Mouse (Mus musculus) midbrain, embryonic 13.5 days (tissue): ENCODE data around the gene Trpc1. TPM values are rescaled to one million over a fixed set of nuclear protein-coding genes. Genes with fewer than 3 reads are reported as not detected.
A peak's percentile ranks its signal among the peaks of the same experiment; 100 is the strongest.

Experiments
- ATAC-seq: fragments of 200-750 bp; cut with Nextera tagmentation; 2 replicates; pipeline ENCODE4 v1.8.0; 2017; ENCODE audit warnings: mild to moderate bottlenecking, moderate TSS enrichment, moderate library complexity
- H3K27ac ChIP-seq: fragments of 300-500 bp; sonication (generic); 2 replicates; pipeline ENCODE4 v1.5.1; 2015; ENCODE audit warnings: inconsistent platforms, mild to moderate bottlenecking, moderate library complexity
- H3K27me3 ChIP-seq: fragments of 300-500 bp; sonication (generic); 2 replicates; pipeline ENCODE4 v1.6.1; 2015; ENCODE audit warnings: mild to moderate bottlenecking, inconsistent platforms
- H3K36me3 ChIP-seq: fragments of 300-500 bp; sonication (generic); 2 replicates; pipeline ENCODE4 v1.6.1; 2015; ENCODE audit warnings: mild to moderate bottlenecking, inconsistent platforms
- H3K4me1 ChIP-seq: fragments of 300-500 bp; sonication (generic); replicated peaks from 2 replicates; pipeline ENCODE4 v1.6.1; 2015; ENCODE audit warnings: inconsistent platforms
- H3K4me2 ChIP-seq: fragments of 300-500 bp; sonication (generic); replicated peaks from 2 replicates; pipeline ENCODE4 v1.6.1; 2015; ENCODE audit warnings: moderate library complexity, mild to moderate bottlenecking, inconsistent platforms
- H3K4me3 ChIP-seq: fragments of 300-500 bp; sonication (generic); replicated peaks from 2 replicates; pipeline ENCODE4 v1.5.1; 2015; ENCODE audit warnings: mild to moderate bottlenecking, inconsistent platforms
- H3K9ac ChIP-seq: fragments of 300-500 bp; sonication (generic); replicated peaks from 2 replicates; pipeline ENCODE4 v1.6.1; 2015; ENCODE audit warnings: mild to moderate bottlenecking, inconsistent platforms
- H3K9me3 ChIP-seq: fragments of 300-500 bp; sonication (generic); 2 replicates; pipeline ENCODE4 v1.6.1; 2016; ENCODE audit warnings: mild to moderate bottlenecking, inconsistent platforms
- WGBS: fragments of 180-500 bp; shearing (Covaris S2); methylation state at CpG from one replicate; pipeline ENCODE4 v1.1.7; 2015; 5-methylcytosine and 5-hydroxymethylcytosine counted together
- polyA plus RNA-seq: library from polyadenylated mRNA; unstranded; fragments of >200 nt; fragmentation: Nextera tagmentation; extraction: Ambion mirVana; gene quantifications from 2 replicates; pipeline ENCODE4 v1.2.1, GENCODE M21; 2015

Gene Trpc1
- polyA plus RNA-seq: 3.8 and 4.8 TPM in 2 replicates

DNA sequence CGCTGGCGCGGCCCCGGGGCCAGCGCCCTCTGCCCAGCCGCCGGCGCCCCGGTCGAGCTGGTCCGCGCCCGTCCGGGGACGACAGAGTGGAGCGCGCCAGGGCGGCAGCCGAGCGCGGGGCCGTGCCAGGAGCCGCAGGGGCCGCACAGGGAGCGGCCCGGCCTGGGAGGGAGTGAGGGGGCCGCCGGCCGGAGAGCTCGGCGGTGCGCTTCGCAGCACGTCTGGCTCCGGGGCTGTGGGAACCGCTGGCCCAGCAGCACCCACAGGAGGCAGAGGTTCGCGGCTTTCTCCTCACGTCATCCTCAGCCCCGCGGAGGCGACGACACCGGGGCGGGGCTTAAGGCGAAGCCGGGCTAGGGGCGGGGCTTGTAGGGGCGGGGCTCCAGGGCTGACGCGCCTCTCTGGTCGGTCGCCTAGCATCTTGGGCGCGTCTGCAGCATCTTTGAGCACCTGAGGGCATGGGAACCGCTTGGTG, at the start of gene Trpc1:
Gene Trpc1, minus strand, starts transcription at position 339 of the 475 bp plus-strand sequence.
- Histone ChIP-seq H3K27ac (peak within 1 kb of the TSS; percentile 31), H3K4me2 (peak within 1 kb of the TSS; percentile 83), H3K4me1 (peaks cover 20% of the 10 kb centered on the region), H3K36me3 (no peaks in the 10 kb centered on the region), H3K9ac (peak within 1 kb of the TSS; percentile 87), H3K9me3 (no peaks in the 10 kb centered on the region), H3K27me3 (peaks cover 10% of the 10 kb centered on the region), H3K4me3 (peak within 1 kb of the TSS; percentile 91)
- 1% methylated on average over 47 of the region's 56 CpGs for WGBS
- peak; percentile 97 for ATAC-seq

DNA sequence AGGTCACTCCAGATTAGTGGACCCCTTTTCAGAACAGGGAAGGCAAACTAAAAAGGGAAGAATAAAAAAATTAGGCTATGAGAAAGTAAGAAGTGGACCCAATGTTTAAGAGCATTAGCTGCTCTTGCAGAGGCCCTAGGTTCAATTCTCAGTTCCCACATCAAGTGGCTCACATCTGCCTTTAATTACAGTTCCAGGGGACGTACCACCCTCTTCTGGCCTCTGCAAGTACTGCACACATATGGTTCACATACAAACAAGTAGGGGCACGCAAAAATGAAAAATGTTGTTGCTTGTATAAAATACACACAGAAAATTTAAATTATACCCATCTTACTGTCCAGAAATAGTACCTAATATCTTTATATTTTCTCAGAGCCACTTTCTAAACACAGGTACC, 46.1 kb upstream of the Trpc1 start:
- ATAC-seq: no peak
- no peak overlapping the region for H3K27ac ChIP-seq
- no peak overlapping the region for H3K4me2 ChIP-seq
- 0 out of 2 replicates have a peak, but pooled peaks cover 2% of the 10 kb centered on the region for H3K9me3 ChIP-seq
- H3K4me1 ChIP-seq: no peaks in the 10 kb centered on the region
- H3K27me3 ChIP-seq: no peaks in the 10 kb centered on the region
- H3K36me3 ChIP-seq: no peaks in the 10 kb centered on the region
- H3K4me3 ChIP-seq: no peak overlapping the region
- 84% methylated on average over 2 of the region's 2 CpGs for WGBS
- no peak overlapping the region for H3K9ac ChIP-seq

- WGBS: 27% methylated on average over 5 of the region's 5 CpGs
- Histone ChIP-seq H3K27ac (no peak overlapping the region), H3K4me3 (no peak overlapping the region), H3K36me3 (no peaks in the 10 kb centered on the region), H3K27me3 (no peaks in the 10 kb centered on the region), H3K9me3 (0 out of 2 replicates have a peak, but pooled peaks cover 2% of the 10 kb centered on the region), H3K9ac (no peak overlapping the region), H3K4me2 (no peak overlapping the region), H3K4me1 (no peaks in the 10 kb centered on the region)
- no peak for ATAC-seq
Measured at GRCm38 (mm10) chr9:95795844-95796243, 45.7 kb upstream of the Trpc1 start.

GRCm38 (mm10) chr9:95795077-95795784, 45.1 kb upstream of the Trpc1 start:
- Histone ChIP-seq H3K4me3 (no peak overlapping the region), H3K4me1 (no peaks in the 10 kb centered on the region), H3K9me3 (0 out of 2 replicates have a peak, but pooled peaks cover 2% of the 10 kb centered on the region), H3K36me3 (no peaks in the 10 kb centered on the region), H3K27me3 (no peaks in the 10 kb centered on the region), H3K27ac (no peak overlapping the region), H3K4me2 (no peak overlapping the region), H3K9ac (no peak overlapping the region)
- no peak for ATAC-seq
- WGBS: 84% methylated on average over 2 of the region's 2 CpGs

- no peak overlapping the region for H3K27ac ChIP-seq
- no peaks in the 10 kb centered on the region for H3K36me3 ChIP-seq
- H3K4me3 ChIP-seq: no peak overlapping the region
- H3K9me3 ChIP-seq: 0 out of 2 replicates have a peak, but pooled peaks cover 2% of the 10 kb centered on the region
- H3K4me2 ChIP-seq: no peak overlapping the region
- ATAC-seq: no peak
- 89% methylated on average over 15 of the region's 15 CpGs for WGBS
- H3K9ac ChIP-seq: no peak overlapping the region
- H3K4me1 ChIP-seq: no peaks in the 10 kb centered on the region
- no peaks in the 10 kb centered on the region for H3K27me3 ChIP-seq
Measured at GRCm38 (mm10) chr9:95793986-95794744, 44.0 kb upstream of the Trpc1 start.

DNA sequence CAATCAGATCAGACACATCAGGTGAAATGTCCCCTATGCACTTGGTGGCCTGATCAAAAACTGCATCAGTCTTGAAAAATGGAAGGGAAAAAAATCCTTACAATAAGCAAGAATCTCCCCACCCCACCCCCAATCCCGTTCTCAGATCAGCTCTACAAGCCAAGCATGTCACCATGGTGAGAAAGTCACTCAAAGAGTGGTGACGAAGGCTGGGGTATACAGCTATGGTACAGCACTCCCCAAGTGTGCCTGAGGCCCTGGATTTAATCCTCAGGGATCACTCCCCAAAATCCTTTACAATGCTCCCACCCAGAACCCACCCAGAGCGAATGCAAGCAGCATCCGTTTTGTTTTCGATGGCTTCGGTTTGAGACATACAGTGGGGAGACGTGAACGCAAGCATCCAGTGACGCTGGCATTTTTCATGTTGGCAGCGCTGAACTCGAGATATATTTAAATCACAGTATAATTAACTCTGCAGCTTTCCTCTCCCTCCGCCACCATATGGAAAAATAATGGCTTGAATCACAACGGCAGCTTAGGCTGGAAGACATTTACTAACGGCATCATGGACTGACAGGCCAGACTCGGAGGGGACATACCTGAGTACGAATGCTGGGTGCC, 34.8 kb upstream of the Trpc1 start:
- Histone ChIP-seq H3K36me3 (no peaks in the 10 kb centered on the region), H3K27ac (no peak overlapping the region)
- ATAC-seq: no peak

GRCm38 (mm10) chr9:95783646-95784293, 33.6 kb upstream of the Trpc1 start:
- ATAC-seq: 0 out of 2 replicates have a peak, but pooled peaks have one; percentile 43
- H3K4me2 ChIP-seq: no peak overlapping the region

More for the DNA sequence above, 34.8 kb upstream of the Trpc1 start:
- Histone ChIP-seq H3K4me2 (no peak overlapping the region), H3K4me1 (no peaks in the 10 kb centered on the region), H3K9ac (no peak overlapping the region), H3K27me3 (no peaks in the 10 kb centered on the region), H3K9me3 (no peaks in the 10 kb centered on the region), H3K4me3 (no peak overlapping the region)
- 82% methylated on average over 16 of the region's 16 CpGs for WGBS

DNA sequence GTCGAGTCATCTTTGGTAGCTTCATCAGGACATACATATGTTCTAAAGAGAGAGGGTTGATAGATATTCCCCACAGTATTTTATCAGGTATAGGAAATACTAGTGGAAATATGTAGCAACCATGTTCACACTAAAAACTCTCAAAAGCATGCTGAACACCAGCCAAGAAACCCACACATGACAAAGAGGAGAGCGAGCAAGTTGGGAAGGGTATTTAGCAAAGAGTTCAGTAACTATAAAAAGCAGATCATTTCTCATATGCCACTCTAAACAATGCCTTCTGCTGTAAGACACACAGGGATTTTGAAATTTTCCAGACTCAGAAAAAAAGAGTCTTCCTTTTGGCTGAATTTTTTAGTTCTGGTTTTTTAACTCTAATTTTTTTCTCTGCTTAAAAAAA, 21.5 kb upstream of the Trpc1 start:
- Histone ChIP-seq H3K4me3 (no peak overlapping the region), H3K27ac (no peak overlapping the region), H3K36me3 (no peaks in the 10 kb centered on the region), H3K9me3 (no peaks in the 10 kb centered on the region), H3K4me1 (no peaks in the 10 kb centered on the region), H3K4me2 (no peak overlapping the region), H3K9ac (no peak overlapping the region), H3K27me3 (no peaks in the 10 kb centered on the region)
- no peak for ATAC-seq
- 96% methylated on average over 2 of the region's 2 CpGs for WGBS

More at GRCm38 (mm10) chr9:95783646-95784293, 33.6 kb upstream of the Trpc1 start:
- no peaks in the 10 kb centered on the region for H3K36me3 ChIP-seq
- no peak overlapping the region for H3K4me3 ChIP-seq
- no peak overlapping the region for H3K27ac ChIP-seq
- 77% methylated on average over 17 of the region's 17 CpGs for WGBS
- H3K9me3 ChIP-seq: no peaks in the 10 kb centered on the region
- no peak overlapping the region for H3K9ac ChIP-seq
- no peaks in the 10 kb centered on the region for H3K27me3 ChIP-seq
- H3K4me1 ChIP-seq: no peaks in the 10 kb centered on the region

GRCm38 (mm10) chr9:95763218-95763617, 13.0 kb upstream of the Trpc1 start:
- Histone ChIP-seq H3K9ac (no peak overlapping the region), H3K9me3 (no peaks in the 10 kb centered on the region), H3K4me2 (no peak overlapping the region), H3K36me3 (no peaks in the 10 kb centered on the region), H3K4me3 (no peak overlapping the region), H3K27ac (no peak overlapping the region), H3K27me3 (no peaks in the 10 kb centered on the region), H3K4me1 (no peaks in the 10 kb centered on the region)
- no peak for ATAC-seq
- WGBS: 83% methylated on average over 4 of the region's 4 CpGs

GRCm38 (mm10) chr9:95762228-95762627, 12.1 kb upstream of the Trpc1 start:
- 96% methylated on average over 3 of the region's 3 CpGs for WGBS
- no peaks in the 10 kb centered on the region for H3K9me3 ChIP-seq
- H3K4me2 ChIP-seq: no peak overlapping the region
- no peaks in the 10 kb centered on the region for H3K4me1 ChIP-seq
- no peaks in the 10 kb centered on the region for H3K36me3 ChIP-seq
- no peak overlapping the region for H3K27ac ChIP-seq
- no peaks in the 10 kb centered on the region for H3K27me3 ChIP-seq
- no peak overlapping the region for H3K4me3 ChIP-seq
- no peak for ATAC-seq
- no peak overlapping the region for H3K9ac ChIP-seq

GRCm38 (mm10) chr9:95761381-95761780, 11.2 kb upstream of the Trpc1 start:
- Histone ChIP-seq H3K36me3 (no peaks in the 10 kb centered on the region), H3K27ac (no peak overlapping the region), H3K27me3 (no peaks in the 10 kb centered on the region), H3K4me3 (no peak overlapping the region), H3K4me2 (no peak overlapping the region), H3K9ac (no peak overlapping the region), H3K9me3 (no peaks in the 10 kb centered on the region), H3K4me1 (no peaks in the 10 kb centered on the region)
- no peak for ATAC-seq
- WGBS: 93% methylated on average over 8 of the region's 8 CpGs
